Mouse (Mus musculus) layer of hippocampus, postnatal 14 days (tissue): ENCODE measurements at regions not wholly inside any gene's neighbourhood (a gene's known extent, or its start where the extent isn't known, plus 50 kb on each side); places are given as distances from the start of the nearest gene placed in this dataset.
A peak's percentile ranks its signal among the peaks of the same experiment; 100 is the strongest.

Experiments used
- DNase-seq, 2 experiments: peaks; one replicate each; pipeline ENCODE4 v3.0.0; 2021 to 2022; ENCODE audit warnings: low spot score in 2 of 2, mixed read lengths in 1 of 2

GRCm38 (mm10) chr1:155472112-155472955 is 55.1 kb upstream of the Xpr1 start:
- no peak for DNase-seq

GRCm38 (mm10) chr1:155472956-155473646 is 55.9 kb upstream of the Xpr1 start:
- DNase-seq, result no peak

GRCm38 (mm10) chr1:155474973-155475372 is 57.8 kb upstream of the Xpr1 start:
- no peak for DNase-seq

GRCm38 (mm10) chr1:155476237-155476636 is 59.0 kb upstream of the Xpr1 start:
- no peak for DNase-seq

GRCm38 (mm10) chr1:155482148-155482547 is 64.9 kb upstream of the Xpr1 start:
- DNase-seq, result no peak

GRCm38 (mm10) chr1:155482760-155483159 is 65.5 kb upstream of the Xpr1 start:
- no peak for DNase-seq

GRCm38 (mm10) chr1:155483693-155484092 is 66.5 kb upstream of the Xpr1 start:
- no peak for DNase-seq

GRCm38 (mm10) chr1:155487796-155488195 is 70.1 kb upstream of the Acbd6 start:
- no peak for DNase-seq

- DNase-seq, result peak; percentile 52 to 83
Measured at GRCm38 (mm10) chr1:155488966-155489661, 68.8 kb upstream of the Acbd6 start.

- no peak for DNase-seq
Measured at GRCm38 (mm10) chr1:155490131-155490530, 67.8 kb upstream of the Acbd6 start.

GRCm38 (mm10) chr1:155491205-155492026 is 66.5 kb upstream of the Acbd6 start:
- DNase-seq, result no peak

GRCm38 (mm10) chr1:155493333-155493732 is 64.6 kb upstream of the Acbd6 start:
- no peak for DNase-seq

GRCm38 (mm10) chr1:155493799-155494198 is 64.1 kb upstream of the Acbd6 start:
- DNase-seq, result no peak

GRCm38 (mm10) chr1:155494347-155494746 is 63.6 kb upstream of the Acbd6 start:
- DNase-seq, result no peak

- DNase-seq, result no peak
Measured at GRCm38 (mm10) chr1:155499735-155500134, 58.2 kb upstream of the Acbd6 start.

- DNase-seq, result no peak
Measured at GRCm38 (mm10) chr1:155502867-155503266, 55.1 kb upstream of the Acbd6 start.

GRCm38 (mm10) chr1:155504581-155505328 is 53.2 kb upstream of the Acbd6 start:
- no peak for DNase-seq

- DNase-seq, result no peak
Measured at GRCm38 (mm10) chr1:155505361-155506077, 52.4 kb upstream of the Acbd6 start.
